Mouse (Mus musculus) bone marrow, adult 2 months (tissue): ENCODE results near the gene Ifnk.

Experiments used
- CTCF ChIP-seq: fragments of 200-500 bp; IDR thresholded peaks from 2 replicates; pipeline ENCODE4 v1.5.1; 2011; ENCODE audit warnings: low read length, control low read depth; ENCODE audit not compliant: control insufficient read depth, insufficient read depth
- POLR2A ChIP-seq: fragments of 200-500 bp; IDR thresholded peaks from 2 replicates; pipeline ENCODE4 v1.6.1; 2011; ENCODE audit warnings: low read depth, mild to moderate bottlenecking, control low read depth, low read length, borderline replicate concordance; ENCODE audit not compliant: control insufficient read depth

DNA sequence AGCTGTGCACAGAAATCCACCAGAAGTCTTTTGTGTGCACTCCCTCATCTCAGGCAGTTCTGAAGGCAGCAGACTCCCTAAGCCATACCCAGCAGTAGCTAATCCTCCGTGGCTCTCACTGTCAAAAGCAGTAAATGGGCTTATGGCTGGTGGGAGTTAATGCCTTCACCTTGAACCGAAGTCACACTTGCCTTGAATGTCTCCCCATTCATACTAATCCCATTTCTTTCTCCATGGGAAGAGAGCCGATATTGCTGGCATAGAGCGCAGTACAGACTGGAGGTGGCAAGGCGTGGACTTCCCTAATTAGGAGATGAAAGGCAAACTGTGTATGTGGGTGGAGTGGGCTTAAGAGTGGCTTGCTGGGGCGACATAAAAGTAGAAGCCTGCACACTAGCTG, 35.9 kb upstream of the Ifnk start:
- TF ChIP-seq CTCF, result no peak
- TF ChIP-seq POLR2A, result no peak
